Mouse (Mus musculus) right cerebral cortex, adult 18-20 months (tissue): Measurements from ENCODE around the gene Mxi1.

Experiments used
- DNase-seq: peaks from one replicate; pipeline ENCODE4 v3.0.0; 2022; ENCODE audit warnings: mixed read lengths

The Mxi1 gene

GRCm38 (mm10) chr19:53310348-53310747 lies at the start of gene Mxi1:
Gene Mxi1, plus strand, starts transcription at chr19:53310518.
- DNase-seq = peak; percentile 92

- DNase-seq = no peak
Observed at GRCm38 (mm10) chr19:53260828-53261227, 49.5 kb upstream of the Mxi1 start.

- no peak for DNase-seq
Observed at GRCm38 (mm10) chr19:53262061-53262460, 48.3 kb upstream of the Mxi1 start.

GRCm38 (mm10) chr19:53263859-53264733 lies 46.2 kb upstream of the Mxi1 start:
- no peak for DNase-seq

- no peak for DNase-seq
Observed at GRCm38 (mm10) chr19:53264821-53265727, 45.2 kb upstream of the Mxi1 start.

- DNase-seq = no peak
Observed at GRCm38 (mm10) chr19:53267305-53267704, 43.0 kb upstream of the Mxi1 start.

GRCm38 (mm10) chr19:53273055-53273722 lies 37.1 kb upstream of the Mxi1 start:
- no peak for DNase-seq

GRCm38 (mm10) chr19:53273781-53274428 lies 36.4 kb upstream of the Mxi1 start:
- DNase-seq = no peak

- DNase-seq = no peak
Observed at GRCm38 (mm10) chr19:53275204-53275603, 35.1 kb upstream of the Mxi1 start.

GRCm38 (mm10) chr19:53276902-53277707 lies 33.2 kb upstream of the Mxi1 start:
- no peak for DNase-seq

- DNase-seq = no peak
Observed at GRCm38 (mm10) chr19:53278491-53279415, 31.6 kb upstream of the Mxi1 start.

GRCm38 (mm10) chr19:53280254-53280653 lies 30.1 kb upstream of the Mxi1 start:
- DNase-seq = no peak

GRCm38 (mm10) chr19:53282571-53282970 lies 27.7 kb upstream of the Mxi1 start:
- no peak for DNase-seq

GRCm38 (mm10) chr19:53283742-53284141 lies 26.6 kb upstream of the Mxi1 start:
- DNase-seq = no peak

GRCm38 (mm10) chr19:53284268-53285208 lies 25.8 kb upstream of the Mxi1 start:
- DNase-seq = no peak

- no peak for DNase-seq
Observed at GRCm38 (mm10) chr19:53296331-53297254, 13.7 kb upstream of the Mxi1 start.

GRCm38 (mm10) chr19:53299156-53299828 lies 11.0 kb upstream of the Mxi1 start:
- no peak for DNase-seq

GRCm38 (mm10) chr19:53299829-53300181 lies 10.5 kb upstream of the Mxi1 start:
- no peak for DNase-seq
